In the genomic region with DNA sequence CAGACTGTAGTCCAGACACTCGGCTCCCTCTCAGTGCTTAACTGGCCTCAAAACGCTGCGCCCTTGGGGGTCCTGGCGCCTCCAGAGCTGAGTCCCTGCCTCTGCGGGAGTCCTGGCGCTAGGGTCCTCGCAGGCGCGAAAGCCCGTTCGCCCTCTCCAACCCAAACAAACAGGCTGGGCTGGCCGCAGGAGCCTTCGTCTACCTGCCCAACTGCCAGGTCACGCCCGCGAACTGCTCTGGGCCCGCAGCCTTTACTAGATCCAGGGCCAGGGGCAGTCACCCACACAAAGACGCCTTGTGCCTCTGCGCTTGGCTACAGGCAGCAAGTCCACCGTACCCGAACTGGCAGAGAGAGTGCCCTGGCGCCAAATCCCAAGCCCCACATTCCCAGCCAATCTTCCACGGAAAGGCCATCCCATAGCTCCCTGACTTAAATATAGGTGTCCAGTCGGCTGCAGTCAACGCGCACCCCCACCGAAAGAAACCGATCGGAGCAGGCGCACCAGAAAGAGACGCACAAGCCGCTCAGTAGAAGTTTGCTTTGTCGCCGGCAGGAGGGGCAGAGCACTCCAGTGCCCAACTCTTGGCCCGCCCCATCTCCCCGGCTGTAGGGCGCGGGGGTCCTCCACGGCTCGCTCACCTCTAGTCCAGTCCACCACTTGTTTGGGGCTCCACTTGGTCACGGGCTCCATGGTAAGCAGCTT, we compare ENCODE assay signal across 8 mouse cellular contexts. TPM values are rescaled to one million over a fixed set of nuclear protein-coding genes. Genes with fewer than 3 reads are reported as not detected.
DNase-seq lines count a peak whose midpoint lies in the region; ATAC-seq lines count a peak whose summit lies in the region.

No protein-coding gene starts in this region.

- H3K36me3 ChIP-seq in intestine, embryonic 14.5 days (ENCODE audit: control insufficient read depth, insufficient read depth, low read length), result no peaks in the 10 kb centered on the region

- WGBS in intestine, embryonic 14.5 days, result under 1% methylated on average over 41 of the region's 41 CpGs

- peak overlapping the region; percentile 83 for H3K9ac ChIP-seq in intestine, embryonic 14.5 days (ENCODE audit: low read length)

- peak overlapping the region; percentile 64 for H3K4me2 ChIP-seq in intestine, embryonic 14.5 days (ENCODE audit: low read length)

- H3K4me3 ChIP-seq in intestine, embryonic 14.5 days (ENCODE audit: low read depth, low read length), result peak overlapping the region; percentile 86

- intact Hi-C loops in left cerebral cortex, postnatal 14 days (cut with DNase I), result no loop called here

- DNase-seq in adrenal gland, adult 2 months, result peak; percentile 90
- DNase-seq in embryo, embryonic 11 days, result peak; percentile 88
- DNase-seq in gastrocnemius, postnatal 25 days, result peak; percentile 72
- DNase-seq in intestine, embryonic 14.5 days (ENCODE audit: low spot score), result peak; percentile 91
- peak; percentile 38 for DNase-seq in left cerebral cortex, postnatal 14 days (ENCODE audit: low spot score in 2 of 2)
- peak; percentile 42 to 58 for DNase-seq in right cerebral cortex, adult 2 months (ENCODE audit: low spot score in 2 of 2)
- DNase-seq in urinary bladder, postnatal 14 days (ENCODE audit: low spot score), result peak; percentile 80

- peaks cover 19% of the 10 kb centered on the region for H3K4me1 ChIP-seq in intestine, embryonic 14.5 days (replicated peaks; ENCODE audit: control insufficient read depth, insufficient read depth, low read length)

- peak; percentile 85 for ATAC-seq in intestine, embryonic 14.5 days (replicated peaks; ENCODE audit: low FRiP score, low TSS enrichment, low read depth)
- peak; percentile 65 for ATAC-seq in megakaryocyte progenitor cell, adult 5-6 weeks (replicated peaks; ENCODE audit: poor library complexity)

- peak overlapping the region; percentile 90 for H3K27ac ChIP-seq in intestine, embryonic 14.5 days (ENCODE audit: low read depth)

- no peaks in the 10 kb centered on the region for H3K27me3 ChIP-seq in intestine, embryonic 14.5 days (replicated peaks; ENCODE audit: control insufficient read depth, insufficient read depth, low read length)

- H3K9me3 ChIP-seq in intestine, embryonic 14.5 days (ENCODE audit: control insufficient read depth, low read length), result no peaks in the 10 kb centered on the region

RNA-seq across cellular contexts. Expression of a gene that starts 0.9 kb away (rescaled TPM):
- 10 to 100 TPM; 11.1 to 14.5 TPM for total RNA-seq in adrenal gland, adult 2 months (2021)
- polyA plus RNA-seq in adrenal gland, adult 2 months (2012; rRNA removed), result 9.2 and 9.5 TPM in 2 replicates
- total RNA-seq in gastrocnemius, postnatal 25 days (2021), result 1 to 10 TPM; 4.0 TPM
- polyA plus RNA-seq in intestine, embryonic 14.5 days (2014; fragmentation: Nextera tagmentation; extraction: Ambion mirVana), result 12.3 and 14.2 TPM in 2 replicates
- total RNA-seq in left cerebral cortex, postnatal 14 days (2021), result 10 to 100 TPM in 1 of 2 experiments, 1 to 10 TPM in 1; 9.0 to 10.7 TPM
- 6.5 and 9.8 TPM in 2 replicates for total RNA-seq in megakaryocyte progenitor cell, adult 5-6 weeks (2015)
- 4.9 and 5.1 TPM in 2 replicates for total RNA-seq in megakaryocyte progenitor cell, adult 5-6 weeks (2017)

Comparison
In these comparisons a context has a peak if more than half of its experiments do, and no peak if none do; other contexts are left out.
1. Peak in every context shown above with its lines: DNase-seq, ATAC-seq, H3K4me3 ChIP-seq and H3K27ac ChIP-seq.
2. DNase-seq: peak in every context shown above with its lines; median percentile 91 in intestine, embryonic 14.5 days; 90 in adrenal gland, adult 2 months; 88 in embryo, embryonic 11 days; 80 in urinary bladder, postnatal 14 days; 72 in gastrocnemius, postnatal 25 days; 50 in right cerebral cortex, adult 2 months; 38 in left cerebral cortex, postnatal 14 days.